Mouse (Mus musculus): ENCODE results near the gene Gm572. TPM values are rescaled to one million over a fixed set of nuclear protein-coding genes. Genes with fewer than 3 reads are reported as not detected.
A peak's percentile ranks its signal among the peaks of the same experiment; 100 is the strongest.

Gm572 gene
- polyA plus RNA-seq, 1 experiment from 2014 or later: 0.17 TPM

DNA sequence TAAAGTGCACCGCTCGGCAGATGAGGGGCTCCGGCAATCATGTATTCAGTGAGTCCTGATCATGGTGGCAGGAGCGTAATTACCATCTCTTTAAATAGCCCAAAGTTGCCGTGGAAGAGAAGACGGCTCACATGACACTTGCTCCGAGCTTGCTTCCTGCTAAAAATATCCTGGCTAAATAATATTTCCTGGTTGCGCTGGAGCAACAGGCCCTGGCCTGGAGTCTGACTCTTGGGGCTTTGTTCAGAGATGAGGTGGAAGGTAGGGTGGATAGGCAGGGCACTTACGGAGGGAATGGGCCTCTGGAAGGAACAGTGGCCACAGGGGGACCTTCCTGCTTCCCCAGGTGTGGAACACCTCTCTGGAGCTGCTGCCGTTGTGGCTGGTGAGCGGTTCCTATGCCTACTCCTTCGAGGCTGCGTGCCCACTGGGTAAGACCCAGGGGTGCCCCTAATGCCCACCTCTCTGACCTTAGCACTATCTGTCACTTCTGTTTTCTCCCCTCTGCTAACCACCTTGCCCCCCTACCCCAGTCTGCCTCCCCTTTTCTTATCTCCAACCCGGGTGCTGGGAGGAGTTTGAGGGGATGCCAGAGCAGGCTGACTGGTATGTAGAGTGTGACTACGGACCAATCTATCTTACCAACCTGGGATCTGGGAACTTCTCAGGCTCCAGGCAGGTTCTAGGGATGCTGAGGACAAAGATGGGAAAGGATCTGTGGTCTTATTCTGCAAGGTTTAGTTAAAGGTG lies 24.1 kb downstream of the Gm572 start:
- 51% methylated on average over 15 of the region's 15 CpGs for WGBS
- Histone ChIP-seq H3K9ac (peak overlapping the region; percentile 79), H3K4me2 (peak overlapping the region; percentile 65), H3K4me1 (peaks cover 53% of the 10 kb centered on the region), H3K4me3 (peak overlapping the region; percentile 39), H3K27me3 (replicated peaks) (peaks cover 5% of the 10 kb centered on the region; the same call in 1 of the 2 replicates), H3K27ac (replicated peaks) (peak overlapping the region; percentile 95), H3K9me3 (no peaks in the 10 kb centered on the region), H3K36me3 (no peaks in the 10 kb centered on the region)
- no peak for ATAC-seq (ENCODE audit: extremely low read depth, insufficient number of reproducible peaks, low FRiP score, low TSS enrichment)

DNA sequence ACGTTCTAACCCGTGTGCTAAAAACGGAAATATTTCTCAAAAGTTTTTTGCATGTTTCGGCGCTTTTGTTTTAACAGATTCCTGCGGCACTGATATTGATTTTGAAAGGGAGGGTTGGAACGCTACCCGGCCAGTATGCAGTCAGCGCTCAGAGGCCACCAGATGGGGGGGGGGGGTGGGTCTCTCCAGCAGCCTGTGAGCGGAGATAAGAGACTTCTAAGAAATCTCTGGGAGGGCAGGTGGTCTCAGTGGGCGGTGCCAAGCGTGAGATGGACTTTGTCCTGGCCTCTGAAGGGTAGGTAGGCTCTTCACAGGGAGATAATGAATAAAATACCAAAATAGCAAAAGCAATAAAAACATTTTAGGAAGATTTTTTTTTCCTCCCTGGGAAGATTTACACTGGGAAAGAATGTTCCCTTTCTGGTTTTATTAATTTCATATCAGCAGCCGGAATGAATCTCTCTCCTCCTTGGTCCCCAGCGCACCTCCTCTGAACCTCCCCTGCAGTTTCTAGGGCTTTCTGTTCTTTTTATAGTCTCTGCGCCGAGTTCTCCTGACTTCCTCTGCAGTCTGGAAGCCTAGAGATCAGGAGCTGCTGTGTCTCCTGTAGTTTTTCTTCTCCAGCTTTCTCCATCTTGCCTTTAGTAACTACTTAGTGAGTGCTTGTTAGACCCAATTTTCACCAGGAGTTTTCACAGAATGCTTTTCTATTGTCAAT lies 28.3 kb downstream of the Gm572 start:
- WGBS: 14% methylated on average over 16 of the region's 16 CpGs
- Histone ChIP-seq H3K4me1 (peaks cover 59% of the 10 kb centered on the region), H3K9me3 (no peaks in the 10 kb centered on the region), H3K27me3 (replicated peaks) (no peaks in the 10 kb centered on the region), H3K4me3 (peak overlapping the region; percentile 5), H3K27ac (replicated peaks) (no peak overlapping the region), H3K4me2 (peak overlapping the region; percentile 61), H3K36me3 (no peaks in the 10 kb centered on the region), H3K9ac (peak overlapping the region; percentile 52)
- no peak for ATAC-seq (ENCODE audit: extremely low read depth, insufficient number of reproducible peaks, low FRiP score, low TSS enrichment)

DNA sequence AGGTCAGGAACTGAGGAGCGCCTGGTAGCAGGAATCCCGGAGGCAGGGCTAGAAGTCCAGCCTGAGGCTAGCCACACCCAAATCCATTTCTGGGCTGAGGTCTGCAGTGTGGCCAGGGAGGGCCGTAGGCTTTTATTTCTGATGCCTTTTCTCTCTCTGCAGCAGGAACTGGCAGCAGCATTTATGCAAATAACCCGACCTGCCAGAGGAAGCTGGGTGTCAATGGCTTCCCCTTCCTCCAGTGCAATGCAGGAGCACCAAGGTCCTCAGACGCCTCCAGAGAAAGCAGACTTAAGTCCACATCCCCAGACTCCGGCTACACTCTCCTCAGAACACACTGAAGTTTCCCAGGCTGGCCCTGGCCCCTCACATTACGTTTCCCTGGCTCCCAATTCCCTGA lies 31.9 kb downstream of the Gm572 start:
- peak overlapping the region; percentile 34 for H3K9ac ChIP-seq
- H3K4me3 ChIP-seq: no peak overlapping the region
- no peaks in the 10 kb centered on the region for H3K36me3 ChIP-seq
- no peak overlapping the region for H3K27ac ChIP-seq (replicated peaks)
- no peaks in the 10 kb centered on the region for H3K9me3 ChIP-seq
- peaks cover 48% of the 10 kb centered on the region for H3K4me1 ChIP-seq
- WGBS: 48% methylated on average over 7 of the region's 7 CpGs
- H3K27me3 ChIP-seq (replicated peaks): no peaks in the 10 kb centered on the region
- no peak overlapping the region for H3K4me2 ChIP-seq
- ATAC-seq (ENCODE audit: extremely low read depth, insufficient number of reproducible peaks, low FRiP score, low TSS enrichment): no peak

DNA sequence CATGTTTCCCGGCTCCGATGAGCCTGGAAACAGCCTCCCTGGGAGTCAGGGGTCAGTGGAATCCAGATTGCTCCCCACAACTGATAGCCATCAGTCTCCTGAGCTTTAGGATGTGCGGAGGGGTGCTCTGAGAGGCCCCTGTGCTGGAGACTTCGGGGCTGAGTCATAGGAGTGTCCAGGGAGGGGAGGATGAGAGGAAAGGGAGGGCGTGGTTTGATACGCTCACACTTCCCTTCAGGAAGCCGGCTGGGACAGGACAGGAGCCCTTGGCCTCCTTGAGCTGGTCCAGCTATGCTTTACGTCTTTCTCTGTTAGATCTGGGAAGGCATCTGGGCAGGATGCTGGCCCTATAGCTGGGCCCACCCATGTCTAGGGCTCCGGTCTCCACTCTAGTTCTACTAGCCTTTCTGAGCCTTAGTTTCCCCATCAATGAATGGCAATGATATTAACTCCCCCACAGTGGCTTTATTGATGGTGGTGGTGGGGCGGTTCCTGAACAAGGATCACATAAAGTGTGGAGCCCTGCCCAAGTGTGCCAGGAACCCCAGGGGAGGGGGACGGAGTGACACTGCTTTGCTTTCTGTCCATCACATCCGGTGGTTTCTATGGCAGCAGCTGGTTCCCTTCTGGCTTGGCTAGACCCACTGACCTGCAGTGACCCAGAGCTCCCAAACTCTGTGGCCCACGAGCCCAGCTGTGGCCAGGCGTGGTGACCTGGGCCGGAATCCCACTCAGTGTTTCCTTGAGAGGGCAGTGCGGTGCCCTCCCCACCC lies 33.3 kb downstream of the Gm572 start:
- Histone ChIP-seq H3K4me3 (no peak overlapping the region), H3K27me3 (replicated peaks) (no peaks in the 10 kb centered on the region), H3K9me3 (no peaks in the 10 kb centered on the region), H3K9ac (peak overlapping the region; percentile 61), H3K4me1 (peaks cover 44% of the 10 kb centered on the region), H3K4me2 (peak overlapping the region; percentile 30; the same call in 1 of the 2 replicates), H3K36me3 (no peaks in the 10 kb centered on the region), H3K27ac (replicated peaks) (peak overlapping the region; percentile 70)
- ATAC-seq (ENCODE audit: extremely low read depth, insufficient number of reproducible peaks, low FRiP score, low TSS enrichment): peak; percentile 32; the same call in 1 of the 2 replicates
- 38% methylated on average over 16 of the region's 16 CpGs for WGBS

GRCm38 (mm10) chr4:148676961-148677637 lies 34.0 kb downstream of the Gm572 start:
- WGBS: 37% methylated on average over 20 of the region's 20 CpGs
- Histone ChIP-seq H3K9me3 (no peaks in the 10 kb centered on the region), H3K27me3 (replicated peaks) (no peaks in the 10 kb centered on the region; the same call in 1 of the 2 replicates), H3K27ac (replicated peaks) (peak overlapping the region; percentile 48; the same call in 1 of the 2 replicates), H3K36me3 (no peaks in the 10 kb centered on the region), H3K4me1 (peaks cover 41% of the 10 kb centered on the region), H3K9ac (no peak overlapping the region), H3K4me3 (no peak overlapping the region), H3K4me2 (peak overlapping the region; percentile 29; the same call in 1 of the 2 replicates)
- no peak for ATAC-seq (ENCODE audit: extremely low read depth, insufficient number of reproducible peaks, low FRiP score, low TSS enrichment)

DNA sequence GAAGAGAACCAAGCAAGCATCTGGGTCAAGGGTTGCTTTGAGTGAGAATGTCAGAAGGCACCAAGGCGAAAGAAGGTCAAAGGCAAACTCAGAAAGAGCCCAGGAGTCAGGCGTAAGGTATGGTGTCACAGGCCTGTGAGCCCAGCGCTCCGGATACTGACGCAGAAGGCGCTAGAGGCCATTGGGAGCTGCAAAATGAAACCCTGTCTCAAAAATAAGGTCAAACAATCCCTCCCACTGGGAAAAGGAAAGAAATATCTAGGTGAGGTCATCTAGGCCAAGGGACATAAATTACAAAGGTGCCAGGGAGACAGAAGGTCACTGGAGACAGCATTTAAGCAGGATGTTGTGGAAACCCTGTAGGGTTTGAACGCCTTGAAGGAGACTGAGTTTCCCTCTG lies 35.0 kb downstream of the Gm572 start:
- H3K27me3 ChIP-seq (replicated peaks): no peaks in the 10 kb centered on the region; the same call in 1 of the 2 replicates
- H3K4me2 ChIP-seq: no peak overlapping the region
- peaks cover 41% of the 10 kb centered on the region for H3K4me1 ChIP-seq
- H3K9me3 ChIP-seq: no peaks in the 10 kb centered on the region
- no peak overlapping the region for H3K4me3 ChIP-seq
- H3K9ac ChIP-seq: no peak overlapping the region
- WGBS: 88% methylated on average over 7 of the region's 7 CpGs
- no peak overlapping the region for H3K27ac ChIP-seq (replicated peaks)
- no peaks in the 10 kb centered on the region for H3K36me3 ChIP-seq
- ATAC-seq (ENCODE audit: extremely low read depth, insufficient number of reproducible peaks, low FRiP score, low TSS enrichment): no peak

DNA sequence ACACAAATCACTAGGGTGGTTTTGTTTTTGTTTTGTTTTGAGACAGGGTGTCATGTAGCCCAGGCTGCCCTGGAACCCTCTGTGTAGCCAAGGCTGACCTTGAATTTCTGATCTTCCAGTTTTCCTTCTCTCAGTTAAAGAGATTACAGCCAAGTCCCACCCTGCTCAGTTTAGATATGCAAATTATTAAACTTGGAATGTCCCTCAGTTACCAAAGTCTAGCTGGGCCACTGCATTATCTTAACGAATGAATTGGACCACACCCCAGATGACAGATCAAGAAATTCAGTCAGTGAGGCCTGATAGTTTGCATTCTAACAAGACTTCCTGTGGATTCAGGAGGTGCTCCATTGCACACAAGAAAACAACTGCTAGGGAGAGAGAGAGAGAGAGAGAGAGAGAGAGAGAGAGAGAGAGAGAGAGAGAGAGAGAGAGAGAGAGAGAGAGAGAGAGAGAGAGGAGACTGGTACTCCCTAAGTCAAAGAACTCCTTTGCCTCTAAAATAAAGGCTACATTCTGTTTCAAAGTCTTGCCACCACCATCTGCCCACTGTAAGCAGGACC lies 37.5 kb downstream of the Gm572 start:
- peaks cover 32% of the 10 kb centered on the region for H3K4me1 ChIP-seq
- no peaks in the 10 kb centered on the region for H3K36me3 ChIP-seq
- H3K27me3 ChIP-seq (replicated peaks): no peaks in the 10 kb centered on the region; the same call in 1 of the 2 replicates
- H3K27ac ChIP-seq (replicated peaks): no peak overlapping the region
- no peak overlapping the region for H3K4me3 ChIP-seq
- no peak for ATAC-seq (ENCODE audit: extremely low read depth, insufficient number of reproducible peaks, low FRiP score, low TSS enrichment)
- H3K9me3 ChIP-seq: no peaks in the 10 kb centered on the region
- no peak overlapping the region for H3K9ac ChIP-seq
- H3K4me2 ChIP-seq: no peak overlapping the region
- WGBS: 50% methylated on average over 1 of the region's 1 CpGs

- Histone ChIP-seq H3K36me3 (no peaks in the 10 kb centered on the region), H3K9ac (peak overlapping the region; percentile 38; the same call in 1 of the 2 replicates)
These were observed 38.3 kb downstream of the Gm572 start for GRCm38 (mm10) chr4:148681429-148681828.

GRCm38 (mm10) chr4:148682961-148683360 lies 39.8 kb downstream of the Gm572 start:
- 83% methylated on average over 4 of the region's 4 CpGs for WGBS
- no peak for ATAC-seq (ENCODE audit: extremely low read depth, insufficient number of reproducible peaks, low FRiP score, low TSS enrichment)
- Histone ChIP-seq H3K9ac (no peak overlapping the region), H3K4me3 (no peak overlapping the region), H3K36me3 (no peaks in the 10 kb centered on the region), H3K9me3 (no peaks in the 10 kb centered on the region), H3K4me1 (peaks cover 30% of the 10 kb centered on the region), H3K27ac (replicated peaks) (no peak overlapping the region), H3K4me2 (no peak overlapping the region), H3K27me3 (replicated peaks) (peaks cover 7% of the 10 kb centered on the region; the same call in 1 of the 2 replicates)

More at GRCm38 (mm10) chr4:148681429-148681828, 38.3 kb downstream of the Gm572 start:
- no peaks in the 10 kb centered on the region for H3K9me3 ChIP-seq
- no peaks in the 10 kb centered on the region; the same call in 1 of the 2 replicates for H3K27me3 ChIP-seq (replicated peaks)
- H3K4me1 ChIP-seq: peaks cover 32% of the 10 kb centered on the region
- no peak overlapping the region for H3K27ac ChIP-seq (replicated peaks)
- WGBS: 19% methylated on average over 8 of the region's 8 CpGs
- no peak for ATAC-seq (ENCODE audit: extremely low read depth, insufficient number of reproducible peaks, low FRiP score, low TSS enrichment)
- H3K4me3 ChIP-seq: no peak overlapping the region
- H3K4me2 ChIP-seq: peak overlapping the region; percentile 53

- Histone ChIP-seq H3K4me3 (no peak overlapping the region), H3K9ac (no peak overlapping the region), H3K9me3 (no peaks in the 10 kb centered on the region), H3K27me3 (replicated peaks) (peaks cover 12% of the 10 kb centered on the region; the same call in 1 of the 2 replicates), H3K4me1 (peaks cover 30% of the 10 kb centered on the region), H3K36me3 (no peaks in the 10 kb centered on the region), H3K4me2 (no peak overlapping the region), H3K27ac (replicated peaks) (no peak overlapping the region)
- 68% methylated on average over 13 of the region's 13 CpGs for WGBS
- ATAC-seq (ENCODE audit: extremely low read depth, insufficient number of reproducible peaks, low FRiP score, low TSS enrichment): no peak
These were observed 40.4 kb downstream of the Gm572 start for GRCm38 (mm10) chr4:148683539-148683938.

Measured in heart, embryonic 13.5 days (tissue).